Mouse (Mus musculus): ENCODE measurements around the gene Ihh.

Gene Ihh

DNA sequence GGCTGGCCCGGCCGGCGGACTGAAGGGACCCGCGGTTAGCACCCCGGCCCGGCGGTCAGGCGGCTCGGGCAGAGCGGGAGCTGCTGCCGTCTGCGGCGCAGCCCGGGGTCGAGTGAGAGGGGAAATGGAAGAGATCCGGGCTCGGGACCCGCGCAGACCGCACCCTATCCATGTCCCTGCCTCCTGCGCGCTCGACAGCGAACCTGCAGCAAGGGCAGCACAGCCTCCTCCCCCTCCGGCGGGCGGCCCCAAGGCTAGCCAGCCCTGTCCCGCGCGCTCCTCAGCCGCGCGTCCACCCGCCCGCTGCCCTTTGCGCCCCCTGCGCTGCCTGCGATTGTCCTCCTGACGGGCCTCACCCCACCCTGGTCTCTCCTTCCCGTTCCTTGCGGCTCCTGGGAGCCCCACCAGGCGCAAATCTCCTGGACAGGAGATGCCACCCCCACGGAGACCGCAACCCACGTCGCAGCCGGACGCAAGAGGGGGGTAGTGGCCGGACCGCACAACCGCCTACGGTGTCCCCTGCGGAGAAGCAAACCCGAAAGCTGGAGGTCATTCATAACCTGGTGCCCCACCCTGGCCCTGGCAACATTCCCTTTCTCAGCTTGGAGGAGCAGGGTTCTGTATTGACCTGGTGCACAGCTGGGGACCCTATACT is at the start of gene Ihh:
TSS of gene Ihh (minus strand) at position 117 of the 655 bp plus-strand sequence.
- DNase-seq: peak; percentile 69 to 81

DNA sequence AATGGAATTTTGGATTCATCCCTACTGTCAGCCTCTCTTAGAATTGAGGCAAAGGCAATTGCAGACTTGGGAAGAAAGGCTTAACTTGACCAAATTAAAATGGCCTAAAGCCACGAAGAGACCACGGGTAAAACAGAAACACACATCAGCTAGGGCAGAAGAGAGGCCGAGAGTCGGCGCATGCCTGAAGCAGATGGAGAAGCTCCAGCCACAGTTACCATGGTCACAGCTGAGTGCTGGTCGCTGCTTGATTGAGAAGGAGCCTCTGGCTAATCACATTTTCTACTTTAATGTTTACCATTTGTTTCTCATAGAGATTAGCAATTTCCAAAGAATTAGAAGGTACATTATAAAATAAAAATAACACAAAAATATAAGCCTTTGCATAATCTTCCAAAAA is 49.7 kb upstream of the Ihh start:
- no peak for DNase-seq

DNA sequence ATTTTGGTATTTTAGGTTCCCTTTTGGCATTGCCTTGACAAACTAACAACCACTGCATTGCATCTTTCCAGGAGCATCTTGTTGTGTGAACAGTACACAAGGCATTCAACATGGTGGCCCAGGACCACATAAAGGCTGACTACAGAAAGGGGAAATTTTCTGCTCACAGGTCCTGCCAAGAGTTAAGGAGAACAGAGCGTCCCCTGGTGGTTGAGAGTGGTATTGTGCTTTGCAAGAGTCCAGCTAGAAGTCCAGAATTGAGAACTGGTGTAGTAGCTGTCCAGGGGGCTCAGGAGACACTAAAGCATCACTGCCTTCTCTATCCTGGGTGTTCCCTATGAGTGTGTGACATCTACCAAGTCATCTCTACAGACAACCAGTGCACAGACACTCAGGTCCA is 49.0 kb upstream of the Ihh start:
- DNase-seq: peak; percentile 53 to 83

DNA sequence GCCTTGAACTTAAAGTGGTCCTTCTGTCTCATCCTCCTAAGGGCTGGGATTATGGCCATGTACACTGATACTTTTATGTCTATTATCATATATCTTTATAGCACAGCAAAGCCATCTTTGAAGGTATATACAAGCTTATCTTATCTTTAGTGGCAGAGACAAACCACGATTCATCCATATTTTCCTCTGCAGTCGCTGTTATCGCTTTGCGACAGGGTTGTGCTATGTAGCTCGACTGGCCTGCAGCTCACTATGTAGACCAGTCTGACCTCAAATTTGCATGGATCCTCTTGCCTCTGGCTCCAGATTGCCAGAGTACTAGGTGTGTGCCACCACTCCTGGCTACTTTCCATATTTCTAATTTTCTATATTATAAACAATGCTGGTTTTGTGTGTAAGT is 47.7 kb upstream of the Ihh start:
- no peak for DNase-seq

DNA sequence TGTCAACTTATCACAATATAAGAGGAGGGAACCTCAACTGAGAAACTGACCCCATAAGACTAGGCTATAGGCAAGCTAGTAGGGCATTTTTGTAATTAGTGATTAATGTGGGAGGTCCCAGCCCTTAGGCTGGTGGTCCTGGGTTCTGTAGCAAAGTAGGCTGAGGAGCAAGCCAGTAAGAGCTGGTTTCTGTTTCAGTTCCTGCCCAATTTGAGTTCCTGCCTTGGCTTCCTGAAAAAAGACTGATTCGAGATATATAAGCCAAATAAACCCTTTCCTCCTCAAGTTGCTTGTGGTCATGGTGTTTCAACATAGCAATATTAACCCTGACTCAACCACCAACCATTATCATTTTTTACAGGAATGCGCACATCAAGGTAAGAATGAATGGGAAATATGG is 45.8 kb upstream of the Ihh start:
- DNase-seq: no peak

DNA sequence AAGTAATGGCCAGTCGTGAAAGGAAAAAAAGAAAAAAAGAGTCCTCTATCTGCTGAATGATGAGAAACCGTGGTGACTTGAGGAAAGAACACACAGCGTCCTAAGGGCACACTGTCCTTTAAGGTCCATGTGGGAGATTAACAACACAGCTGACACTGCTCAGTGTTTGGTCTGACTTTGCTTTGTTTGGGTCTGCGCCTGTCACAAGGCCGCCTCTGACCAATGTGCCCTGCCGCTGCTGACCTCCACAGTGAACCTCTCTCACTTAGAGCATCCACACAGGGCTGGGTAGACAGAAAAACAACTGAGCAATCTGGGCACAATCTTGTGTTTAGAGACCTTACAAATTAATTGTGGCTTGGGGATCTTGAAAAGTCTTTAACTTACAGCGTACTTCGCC is 25.5 kb upstream of the Ihh start:
- no peak for DNase-seq

DNA sequence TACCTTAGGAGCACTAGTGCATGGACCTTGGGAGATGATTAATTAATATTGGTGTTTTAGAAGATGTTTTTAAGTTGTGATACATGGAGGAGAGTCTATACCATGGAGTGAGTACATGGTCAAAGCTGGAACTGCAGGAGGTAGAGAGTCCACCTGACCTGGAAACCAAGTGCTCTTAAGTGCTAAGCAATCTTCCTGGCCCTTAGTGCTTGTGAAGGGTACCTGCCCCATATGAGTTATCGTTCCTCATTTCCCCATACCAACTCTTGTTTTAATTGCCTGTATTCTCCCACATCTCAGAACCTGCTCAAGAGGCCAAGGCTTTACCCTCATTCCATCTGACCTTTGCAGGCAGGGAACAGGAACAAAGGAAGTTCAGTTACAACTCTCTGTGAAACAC is 24.5 kb upstream of the Ihh start:
- no peak for DNase-seq

DNA sequence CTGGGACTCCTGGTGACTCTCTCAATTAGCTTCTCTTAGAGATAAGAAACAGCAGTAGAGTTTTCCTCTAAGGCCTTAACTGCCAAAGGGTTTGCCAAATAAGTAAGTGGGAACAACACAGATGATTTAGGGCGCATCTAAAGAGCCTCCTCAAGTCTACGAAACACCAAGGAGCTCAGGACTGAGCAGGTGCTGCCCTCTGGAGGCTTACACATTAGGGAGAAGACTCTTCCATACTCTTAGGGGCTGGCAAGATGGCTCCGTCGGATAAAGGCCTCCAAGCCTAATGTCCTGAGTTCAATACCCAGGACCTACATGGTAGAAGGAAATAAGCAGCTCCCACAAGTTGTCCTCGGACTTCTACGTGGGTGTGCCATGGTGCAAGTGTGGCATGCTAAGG is 22.1 kb upstream of the Ihh start:
- DNase-seq: peak; percentile 19 to 64

DNA sequence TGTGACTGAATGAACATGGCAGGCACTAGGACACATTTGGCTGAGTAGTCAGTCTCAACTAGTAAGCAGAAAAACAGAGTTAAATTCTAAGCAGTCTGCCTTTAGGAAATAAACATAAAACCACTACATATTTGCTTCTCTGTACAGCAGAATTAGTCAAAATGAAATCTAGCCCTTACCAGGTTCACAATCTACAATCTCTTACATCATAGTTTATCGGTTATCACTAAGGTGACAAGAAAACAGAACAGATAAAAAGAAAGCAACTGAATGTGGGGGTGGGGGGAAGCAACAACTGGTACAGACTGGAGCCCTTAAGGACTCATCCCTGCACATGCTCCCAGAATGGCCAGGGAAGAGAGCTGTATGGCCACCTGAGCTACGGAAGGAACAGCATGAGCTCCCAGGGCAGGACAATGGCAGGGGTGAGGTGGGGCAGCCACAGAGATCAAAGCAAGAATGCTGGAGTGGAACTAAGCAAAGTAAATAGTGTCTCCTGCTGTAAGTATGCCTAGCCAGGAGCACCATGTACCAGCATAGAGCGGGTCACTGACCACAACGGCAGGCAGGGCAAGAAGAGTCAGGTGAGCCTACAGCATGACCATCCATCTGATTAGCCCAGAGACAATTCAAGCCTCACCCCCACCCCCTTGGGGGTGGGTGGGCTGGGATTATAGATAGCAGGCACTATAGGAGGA is 20.0 kb upstream of the Ihh start:
- peak; percentile 47 to 57 for DNase-seq

DNA sequence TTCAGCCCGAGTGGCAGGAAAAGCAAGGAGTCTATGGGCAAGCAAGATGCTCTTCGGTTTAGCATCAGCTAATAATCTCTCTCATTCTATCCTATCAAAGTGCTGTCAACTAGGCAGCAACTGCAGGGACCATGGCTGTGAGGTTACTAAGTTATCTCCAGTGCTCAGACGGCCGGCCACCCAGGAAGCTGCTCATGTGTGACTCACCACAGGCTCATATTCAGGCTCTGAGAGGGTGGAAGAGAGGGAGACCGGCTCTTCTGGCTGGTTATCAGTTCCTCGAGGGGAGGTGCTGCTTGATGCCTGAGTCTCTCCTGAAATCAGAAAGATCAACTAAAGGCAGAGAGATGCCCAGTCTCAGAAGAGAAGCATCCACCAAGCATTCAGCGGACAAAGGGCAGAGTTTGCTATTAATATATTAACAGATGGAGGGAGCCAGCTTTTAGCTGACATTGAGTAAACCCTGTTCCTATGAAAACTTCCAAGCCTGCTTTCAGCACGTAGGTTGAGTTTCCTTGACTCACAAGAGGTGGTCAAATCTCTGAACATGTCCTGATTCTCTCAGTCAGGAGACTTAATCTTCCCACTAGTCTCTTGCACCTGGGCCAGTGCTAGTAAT is 16.6 kb upstream of the Ihh start:
- peak in 1 of 2 experiments; percentile 52 for DNase-seq

DNA sequence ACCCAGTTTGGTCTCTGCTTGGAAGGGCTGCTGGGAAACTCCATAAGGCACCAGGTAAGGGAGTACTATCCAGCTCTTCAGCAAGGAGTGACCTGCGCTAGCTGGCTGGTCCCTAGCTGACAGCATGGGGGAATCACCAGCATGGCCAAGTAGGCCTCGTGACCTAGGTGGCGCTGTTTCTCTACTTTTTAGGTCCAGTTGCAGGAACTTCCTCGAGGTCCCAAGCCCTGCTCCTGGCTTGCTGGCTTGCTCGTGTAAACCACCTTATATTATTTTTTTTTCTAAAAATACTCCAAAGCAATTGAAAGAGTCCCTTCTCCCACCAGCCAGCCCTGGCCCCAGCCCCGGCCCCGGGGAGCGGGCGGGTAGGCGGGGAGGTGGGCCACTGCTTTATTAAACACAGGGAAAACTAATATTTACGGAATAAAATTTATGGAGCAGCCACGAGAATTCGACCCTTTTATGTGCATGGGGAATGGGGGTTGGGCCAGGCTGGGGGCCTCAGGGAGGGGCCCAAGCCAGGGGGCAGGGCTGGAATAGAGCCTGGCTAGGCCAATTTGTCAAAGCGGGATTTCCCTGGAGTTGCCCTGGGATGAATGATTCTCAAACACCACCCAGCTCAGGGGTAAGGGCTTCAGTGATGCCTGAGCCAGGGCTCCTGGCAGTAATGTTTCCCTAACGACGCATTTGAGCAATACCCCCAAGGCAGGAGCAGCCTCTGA is 13.2 kb upstream of the Ihh start:
- peak; percentile 90 to 93 for DNase-seq

DNA sequence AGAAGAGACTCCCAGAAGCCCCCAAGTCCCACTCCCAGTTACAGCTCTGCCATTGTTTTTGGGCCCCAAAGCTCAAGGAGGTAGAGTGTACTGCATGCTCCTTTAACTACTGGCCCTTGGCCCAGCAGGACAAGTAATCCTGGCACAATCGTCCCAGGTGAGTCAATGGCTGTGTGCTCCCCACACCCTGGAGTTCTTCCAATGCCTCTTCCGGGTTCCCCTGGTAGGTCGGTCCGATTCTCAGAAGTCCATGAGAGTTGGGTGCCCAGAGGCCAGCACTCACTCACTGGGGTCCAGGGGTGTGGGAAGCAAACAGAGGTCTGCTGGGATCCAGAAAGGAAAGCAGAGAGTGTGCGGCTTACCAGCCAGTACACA is 11.4 kb upstream of the Ihh start:
- peak; percentile 24 to 53 for DNase-seq

DNA sequence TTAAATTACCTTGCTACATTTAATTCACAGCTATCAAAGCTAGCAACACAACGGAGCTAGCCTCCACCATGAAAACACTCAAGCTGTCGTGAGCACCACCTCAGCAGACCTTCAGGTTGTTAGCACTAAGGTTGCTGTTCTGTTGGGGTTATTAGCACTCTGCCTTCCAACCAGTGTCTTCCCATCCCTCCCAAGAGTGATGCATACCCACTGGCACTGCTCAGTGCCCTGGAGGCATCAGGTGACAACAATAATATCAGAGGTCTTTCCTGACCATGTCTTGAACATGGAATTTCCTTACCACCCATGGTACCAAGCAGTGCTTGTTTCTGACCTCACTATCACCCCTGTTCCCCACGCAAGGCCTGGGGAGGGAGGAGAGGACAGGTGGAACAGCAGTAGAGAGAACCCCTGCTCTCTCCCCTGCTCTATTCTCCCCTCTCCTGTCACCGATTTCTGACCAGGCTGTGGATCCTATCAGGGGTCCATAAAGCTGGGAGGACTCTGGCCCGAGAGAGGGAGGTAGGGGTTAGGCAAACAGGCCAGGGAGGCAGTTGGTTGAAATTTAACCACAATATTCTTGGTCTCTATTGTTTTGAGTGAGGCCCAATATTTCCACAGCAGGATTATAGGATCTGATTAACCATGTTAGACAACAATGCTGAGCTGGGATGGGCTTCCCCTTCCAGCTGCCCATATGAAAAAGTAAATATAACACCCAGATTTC is 10.8 kb upstream of the Ihh start:
- DNase-seq: peak in 1 of 2 experiments; percentile 21

DNA sequence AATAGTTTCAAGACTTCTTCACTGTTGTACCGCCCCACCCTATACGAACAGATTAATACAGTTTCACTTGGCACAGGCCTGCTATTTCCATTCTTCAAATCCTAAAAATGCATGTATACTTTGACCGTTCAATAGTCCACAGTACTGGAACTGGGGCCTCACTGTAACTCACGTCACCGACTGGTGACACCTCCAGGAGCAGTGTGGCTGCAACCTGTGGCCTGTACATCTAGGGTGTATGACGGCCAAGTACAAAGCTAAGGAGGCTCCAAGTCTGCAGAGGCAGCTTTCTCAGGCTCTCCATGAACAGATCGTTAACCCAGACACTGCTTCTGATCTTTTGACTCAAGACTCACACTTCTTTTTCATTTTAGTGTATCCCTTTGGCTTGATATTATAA is 10.2 kb upstream of the Ihh start:
- peak in 1 of 2 experiments; percentile 8 for DNase-seq

DNA sequence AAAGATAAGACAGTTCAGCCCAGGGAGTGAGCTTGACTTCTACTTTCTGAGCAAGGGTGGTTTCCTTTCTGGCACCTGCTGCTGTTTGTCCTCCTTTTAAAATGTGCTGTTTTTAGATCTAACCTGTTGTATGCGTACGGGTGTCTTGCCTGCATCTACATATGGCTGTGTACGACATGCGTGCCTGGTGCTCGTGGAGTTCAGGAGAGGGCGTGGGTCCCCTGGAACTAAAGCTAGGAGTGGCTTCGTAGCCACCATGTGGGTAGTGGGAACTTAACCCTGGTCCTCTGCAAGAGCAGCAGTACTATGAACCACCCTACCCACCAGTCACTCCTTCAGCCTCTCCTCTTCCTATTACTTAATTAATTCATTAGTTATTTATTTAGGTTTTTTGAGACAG is 8.6 kb upstream of the Ihh start:
- no peak for DNase-seq

DNA sequence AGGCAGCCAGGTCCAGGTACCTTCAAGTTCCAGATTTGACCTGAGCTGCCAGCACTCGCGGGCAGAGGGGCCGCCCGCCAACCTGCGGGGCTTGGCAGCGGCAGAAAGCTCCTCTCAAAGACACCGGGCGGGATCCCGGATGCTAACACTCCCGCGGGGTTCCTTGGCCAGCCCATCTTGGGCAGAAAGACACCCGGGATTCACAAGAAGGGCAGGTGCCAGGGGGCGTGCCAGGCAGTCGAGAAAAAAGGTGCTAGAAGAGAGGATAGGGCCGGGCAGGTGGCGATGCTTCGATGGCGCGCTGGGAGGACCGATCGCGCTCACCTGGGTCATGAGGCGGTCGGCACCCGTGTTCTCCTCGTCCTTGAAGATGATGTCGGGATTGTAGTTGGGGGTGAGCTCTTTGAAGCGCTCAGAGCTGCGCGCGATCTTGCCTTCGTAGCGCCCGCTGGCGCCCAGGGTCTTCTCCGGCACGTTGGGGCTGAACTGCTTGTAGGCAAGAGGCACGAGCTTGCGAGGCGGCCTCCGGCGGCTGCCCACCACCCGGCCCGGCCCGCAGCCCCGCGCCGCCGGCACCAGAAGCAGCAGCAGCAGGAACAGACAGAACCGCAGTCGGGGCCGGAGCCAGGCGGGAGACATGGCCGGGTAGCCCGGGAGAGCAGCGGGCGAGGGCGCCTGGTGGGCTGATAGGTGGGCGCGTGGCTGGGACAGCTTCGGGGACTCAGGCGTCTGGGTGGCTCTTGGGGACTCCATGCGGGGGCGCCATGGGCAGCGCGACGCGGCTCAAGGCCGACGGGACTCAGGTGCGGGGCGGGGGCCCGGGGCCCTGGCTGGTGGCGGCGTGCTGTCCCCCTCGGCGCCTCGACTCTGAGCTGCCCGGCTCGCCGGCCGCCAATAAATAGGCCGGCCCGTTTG is 639 bp downstream of the Ihh start:
- DNase-seq: peak; percentile 50 to 69

DNA sequence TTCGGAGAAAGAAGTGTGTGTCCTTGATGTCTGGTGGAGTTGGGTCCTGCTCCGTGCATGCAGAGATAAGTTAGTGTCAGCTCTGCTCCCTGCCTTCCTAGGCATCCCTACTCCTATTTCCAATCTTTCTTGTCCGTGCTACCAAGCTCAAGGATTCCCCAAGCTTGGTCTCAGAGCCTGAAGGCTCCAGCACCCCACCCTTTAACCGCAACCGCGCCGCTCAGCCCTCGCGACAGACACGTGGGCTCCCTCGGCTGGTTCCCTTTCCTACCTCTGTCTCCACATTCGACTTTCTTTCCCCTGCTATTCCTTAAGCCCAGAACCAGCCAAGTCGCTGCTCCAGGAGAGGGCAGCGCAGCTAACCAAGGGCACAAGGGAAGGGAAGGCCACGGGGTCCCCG is 1.4 kb downstream of the Ihh start:
- peak; percentile 11 to 28 for DNase-seq

DNA sequence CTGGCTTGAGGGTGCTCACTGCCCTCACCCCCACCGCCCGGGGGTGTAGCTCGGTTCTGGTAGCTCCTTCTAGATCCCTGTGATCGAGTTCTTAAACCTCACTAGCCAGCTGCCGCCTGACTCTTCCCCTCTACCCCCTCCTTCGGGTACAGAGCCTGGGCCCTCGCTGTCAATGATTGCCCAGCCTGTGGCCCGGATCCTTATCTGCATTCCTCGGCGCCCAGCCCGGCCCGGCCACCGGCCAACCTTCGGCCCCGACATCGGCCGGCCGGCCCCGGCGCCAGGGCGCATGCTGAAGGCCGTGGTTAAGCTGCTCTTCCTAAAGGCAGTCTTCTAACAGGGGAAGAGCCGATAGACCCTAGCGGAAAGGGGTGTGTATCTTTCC is 1.8 kb downstream of the Ihh start:
- peak; percentile 93 to 95 for DNase-seq

DNA sequence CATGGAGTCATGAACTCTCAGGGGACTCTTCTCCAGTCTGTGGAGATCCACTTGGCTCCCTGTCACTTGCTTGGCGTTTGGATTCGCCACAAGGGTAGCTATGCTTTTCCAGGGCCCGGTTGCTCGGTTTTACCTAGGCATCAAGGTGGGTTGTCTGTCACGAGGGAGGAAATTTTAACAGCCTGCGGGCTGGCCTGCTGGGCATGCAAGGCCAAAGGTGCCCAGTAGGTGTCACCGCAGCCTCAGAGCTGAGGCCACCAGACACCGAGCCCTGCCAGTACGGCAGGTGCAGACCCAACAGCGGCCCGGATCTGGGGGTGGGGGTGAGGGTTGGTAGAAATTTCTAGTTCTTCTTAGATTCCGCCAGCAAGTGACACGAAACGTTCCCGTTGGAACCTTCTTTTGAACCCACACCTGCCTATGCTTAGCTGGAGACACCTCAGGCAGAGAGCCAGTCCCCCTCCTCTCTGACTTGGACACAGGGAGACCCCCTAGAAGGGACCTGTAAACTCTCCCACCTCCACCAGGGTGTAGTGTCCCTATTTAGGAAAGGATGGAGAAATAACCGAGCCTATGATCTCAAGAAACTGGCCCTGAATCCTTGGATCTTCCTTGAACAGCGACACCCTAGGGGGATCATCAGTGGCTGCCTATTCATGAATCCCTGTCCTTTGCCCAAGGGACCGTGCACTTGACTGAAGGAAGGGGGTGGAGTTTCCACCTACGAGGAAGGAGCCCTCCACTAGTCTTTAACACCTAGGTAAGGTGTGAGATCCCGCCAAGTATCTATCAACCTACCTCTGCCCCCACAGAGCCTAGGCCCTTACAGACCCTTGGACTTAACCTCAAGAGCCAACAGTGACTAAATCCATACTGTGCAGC is 2.4 kb downstream of the Ihh start:
- peak; percentile 75 to 88 for DNase-seq

DNA sequence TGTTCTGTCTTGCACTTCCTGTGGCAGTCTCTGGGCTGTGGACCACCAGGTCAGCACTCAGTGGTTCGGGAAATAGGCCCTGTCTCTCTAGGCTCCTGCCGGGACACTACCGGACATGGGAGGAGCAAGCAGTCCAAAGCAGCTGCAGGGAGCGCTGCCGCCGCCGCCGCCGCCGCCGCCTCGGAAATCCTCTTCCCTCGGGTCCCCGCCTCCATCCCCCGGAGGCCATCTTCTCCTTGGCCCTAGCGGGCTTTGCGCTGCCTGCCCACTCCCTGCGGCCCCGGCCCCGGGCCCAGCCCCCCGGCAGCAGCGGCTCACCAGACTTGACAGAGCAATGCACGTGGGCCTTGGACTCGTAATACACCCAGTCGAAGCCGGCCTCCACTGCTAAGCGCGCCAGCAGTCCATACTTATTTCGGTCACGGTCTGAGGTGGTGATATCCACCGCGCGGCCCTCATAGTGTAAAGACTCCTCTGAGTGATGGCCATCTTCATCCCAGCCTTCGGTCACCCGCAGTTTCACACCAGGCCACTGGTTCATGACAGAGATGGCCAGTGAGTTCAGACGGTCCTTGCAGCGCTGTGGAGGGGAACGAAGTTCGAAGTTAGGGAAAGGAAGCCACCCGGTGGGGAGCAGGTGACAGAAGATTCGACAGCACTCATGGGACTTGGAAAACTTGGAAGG is 3.3 kb downstream of the Ihh start:
- peak; percentile 33 to 66 for DNase-seq
